Mouse (Mus musculus): ENCODE data around the gene Ptov1. TPM values are rescaled to one million over a fixed set of nuclear protein-coding genes. Genes with fewer than 3 reads are reported as not detected.

Ptov1 gene
- total RNA-seq, 2 experiments from 2014 or later, result 8.7 to 21.3 TPM

- ATAC-seq (ENCODE audit: poor library complexity, severe bottlenecking), result no peak
Observed at GRCm38 (mm10) chr7:44845006-44845405, 24.6 kb downstream of the Ptov1 start.

GRCm38 (mm10) chr7:44841825-44842463 lies 27.6 kb downstream of the Ptov1 start:
- no peak for ATAC-seq (ENCODE audit: poor library complexity, severe bottlenecking)

GRCm38 (mm10) chr7:44840426-44840825 lies 29.2 kb downstream of the Ptov1 start:
- peak; percentile 19; the same call in 1 of the 2 replicates for ATAC-seq (ENCODE audit: poor library complexity, severe bottlenecking)

GRCm38 (mm10) chr7:44839491-44840191 lies 29.9 kb downstream of the Ptov1 start:
- peak; percentile 62 for ATAC-seq (ENCODE audit: poor library complexity, severe bottlenecking)

- ATAC-seq (ENCODE audit: poor library complexity, severe bottlenecking), result no peak
Observed at GRCm38 (mm10) chr7:44839171-44839490, 30.5 kb downstream of the Ptov1 start.

- no peak for ATAC-seq (ENCODE audit: poor library complexity, severe bottlenecking)
Observed at GRCm38 (mm10) chr7:44838073-44838472, 31.5 kb downstream of the Ptov1 start.

- ATAC-seq (ENCODE audit: poor library complexity, severe bottlenecking), result no peak
Observed at GRCm38 (mm10) chr7:44836423-44837053, 33.0 kb downstream of the Ptov1 start.

DNA sequence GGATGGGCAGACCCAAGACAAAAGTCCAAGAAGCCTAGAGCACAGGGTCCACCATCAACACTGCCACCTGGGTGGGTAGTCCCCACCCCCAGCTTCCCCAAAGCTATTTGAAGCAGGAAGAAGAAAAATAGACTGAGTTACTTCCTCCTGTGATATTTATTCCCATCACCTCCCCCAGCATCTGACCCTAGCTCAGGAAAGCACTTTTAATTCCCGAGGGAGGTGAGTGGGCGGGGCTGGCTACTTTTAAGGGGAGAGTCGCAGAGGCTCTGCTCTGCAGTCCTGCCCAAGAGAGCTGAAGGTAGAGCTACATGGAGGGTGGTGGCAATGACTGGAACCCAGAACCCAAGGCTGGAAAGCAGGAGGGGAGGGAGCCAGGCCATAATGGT lies 33.6 kb downstream of the Ptov1 start:
- ATAC-seq (ENCODE audit: poor library complexity, severe bottlenecking), result no peak

GRCm38 (mm10) chr7:44835373-44836015 lies 34.1 kb downstream of the Ptov1 start:
- no peak for ATAC-seq (ENCODE audit: poor library complexity, severe bottlenecking)

- no peak for ATAC-seq (ENCODE audit: poor library complexity, severe bottlenecking)
Observed at GRCm38 (mm10) chr7:44832763-44833162, 36.8 kb downstream of the Ptov1 start.

DNA sequence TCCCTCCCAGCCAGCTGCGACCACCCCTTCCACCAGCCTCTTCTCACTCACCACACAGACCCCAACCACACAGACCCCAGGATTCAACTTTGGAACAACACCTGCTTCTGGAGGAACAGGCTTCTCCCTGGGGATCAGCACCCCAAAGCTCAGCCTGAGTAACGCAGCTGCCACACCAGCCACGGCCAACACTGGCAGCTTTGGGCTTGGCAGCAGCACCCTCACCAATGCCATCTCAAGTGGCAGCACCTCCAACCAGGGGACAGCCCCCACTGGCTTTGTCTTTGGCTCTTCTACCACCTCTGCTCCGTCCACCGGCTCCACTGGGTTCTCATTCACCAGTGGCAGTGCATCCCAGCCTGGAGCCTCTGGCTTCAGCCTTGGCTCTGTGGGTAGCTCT lies 40.9 kb downstream of the Ptov1 start:
- no peak for ATAC-seq (ENCODE audit: poor library complexity, severe bottlenecking)

GRCm38 (mm10) chr7:44826771-44827170 lies 42.8 kb downstream of the Ptov1 start:
- peak; percentile 44 for ATAC-seq (ENCODE audit: poor library complexity, severe bottlenecking)

GRCm38 (mm10) chr7:44824872-44825271 lies 44.7 kb downstream of the Ptov1 start:
- peak; percentile 85 for ATAC-seq (ENCODE audit: poor library complexity, severe bottlenecking)

GRCm38 (mm10) chr7:44823409-44823808 lies 46.2 kb downstream of the Ptov1 start:
- no peak for ATAC-seq (ENCODE audit: poor library complexity, severe bottlenecking)

- ATAC-seq (ENCODE audit: poor library complexity, severe bottlenecking), result no peak
Observed at GRCm38 (mm10) chr7:44821666-44822448, 47.7 kb downstream of the Ptov1 start.

DNA sequence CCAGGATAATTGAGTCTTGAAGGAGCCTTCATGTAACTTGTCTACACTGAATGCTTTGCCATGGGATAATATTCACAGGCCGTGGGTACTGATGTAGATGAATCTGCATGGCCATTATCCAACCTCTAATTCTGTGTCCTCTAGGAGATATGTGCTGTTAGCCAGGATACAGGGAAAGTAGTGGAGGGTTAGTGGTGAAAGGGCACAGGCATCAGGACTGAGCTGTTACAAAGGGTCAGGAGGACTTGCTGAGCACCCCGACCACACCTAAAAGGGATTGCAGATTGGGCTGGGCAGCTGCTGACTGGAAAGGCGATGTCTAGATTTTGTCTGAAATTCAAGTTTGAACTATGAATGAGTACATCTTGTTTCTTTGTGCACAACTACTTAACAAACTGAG lies 49.1 kb downstream of the Ptov1 start:
- ATAC-seq (ENCODE audit: poor library complexity, severe bottlenecking), result no peak

- ATAC-seq (ENCODE audit: poor library complexity, severe bottlenecking), result no peak
Observed at GRCm38 (mm10) chr7:44819863-44820262, 49.7 kb downstream of the Ptov1 start.

- no peak for ATAC-seq (ENCODE audit: poor library complexity, severe bottlenecking)
Observed at GRCm38 (mm10) chr7:44819391-44819790, 50.2 kb downstream of the Ptov1 start.

DNA sequence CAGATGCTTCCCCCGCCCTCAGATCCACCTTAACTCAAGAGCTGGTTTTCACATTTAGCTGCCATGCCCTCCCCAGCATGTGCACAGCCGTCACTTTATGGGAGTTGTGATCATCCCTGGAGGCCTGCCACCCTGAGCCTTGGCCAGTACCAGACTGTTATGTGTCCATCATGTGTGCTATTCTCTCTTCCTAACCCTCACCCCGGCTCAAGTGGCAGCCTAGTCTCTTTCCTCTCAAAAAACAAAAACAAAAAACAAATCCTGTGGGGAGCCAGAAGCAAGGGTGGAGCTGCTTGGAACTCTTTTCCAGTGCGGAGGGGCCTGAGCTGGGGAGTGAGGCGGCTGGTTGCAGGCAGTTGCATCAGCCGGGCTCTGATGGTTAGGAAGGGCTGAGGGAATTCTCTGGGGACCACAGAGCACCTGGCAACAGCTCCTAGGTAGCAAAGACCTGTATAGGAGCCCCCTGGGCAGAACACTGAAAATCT lies 50.8 kb downstream of the Ptov1 start:
- ATAC-seq (ENCODE audit: poor library complexity, severe bottlenecking), result no peak

GRCm38 (mm10) chr7:44818164-44818563 lies 51.4 kb downstream of the Ptov1 start:
- ATAC-seq (ENCODE audit: poor library complexity, severe bottlenecking), result no peak

DNA sequence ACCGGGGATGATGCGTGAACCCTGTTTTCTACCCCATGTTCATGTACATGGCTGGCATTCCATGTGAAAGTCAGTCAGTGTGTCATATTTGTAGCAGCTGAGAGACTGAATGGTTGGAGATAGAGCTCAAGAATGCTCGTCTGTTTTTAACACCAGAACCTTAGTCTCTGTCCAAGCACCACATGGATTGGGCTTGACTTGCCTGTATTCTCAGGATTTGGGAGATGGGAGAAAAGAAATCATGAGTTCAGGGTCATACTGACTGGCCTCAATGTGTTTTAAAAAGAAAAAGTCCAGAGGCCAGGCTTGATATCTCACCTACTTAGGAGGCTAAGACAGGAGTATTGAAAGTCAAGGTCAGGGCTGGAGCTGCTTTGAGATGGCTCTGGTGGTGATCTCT lies 52.1 kb downstream of the Ptov1 start:
- no peak for ATAC-seq (ENCODE audit: poor library complexity, severe bottlenecking)

Measured in megakaryocyte, adult 5-6 weeks (primary cell).